Mouse (Mus musculus) spleen, adult 12 weeks (tissue): ENCODE measurements around the gene Prm3.
A peak's percentile ranks its signal among the peaks of the same experiment; 100 is the strongest.

ENCODE experiments used
- DNase-seq: peaks from one replicate; pipeline ENCODE4 v3.0.0; 2022; ENCODE audit warnings: low spot score

The Prm3 gene

DNA sequence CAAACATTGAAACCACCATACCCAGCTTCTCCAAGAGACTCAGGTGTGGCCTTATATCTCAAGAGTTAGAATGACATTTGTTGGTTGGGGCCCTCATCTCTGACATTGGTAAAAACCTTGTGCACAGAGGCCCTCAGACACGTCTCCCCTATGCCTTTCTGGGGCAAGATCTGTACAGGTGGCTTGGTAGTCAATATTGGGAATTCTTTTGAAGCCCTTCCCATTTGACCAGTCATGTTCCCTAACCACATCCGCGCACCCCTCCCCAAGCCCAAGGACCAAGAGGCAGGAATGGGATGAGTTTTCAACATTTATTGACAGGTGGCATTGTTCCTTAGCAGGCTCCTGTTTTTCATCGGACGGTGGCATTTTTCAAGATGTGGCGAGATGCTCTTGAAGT is 5.3 kb upstream of the Prm3 start, which contains the start of gene Prm2:
Prm2 (minus strand) TSS at position 101 of the 400 bp plus-strand sequence.
- no peak for DNase-seq

DNA sequence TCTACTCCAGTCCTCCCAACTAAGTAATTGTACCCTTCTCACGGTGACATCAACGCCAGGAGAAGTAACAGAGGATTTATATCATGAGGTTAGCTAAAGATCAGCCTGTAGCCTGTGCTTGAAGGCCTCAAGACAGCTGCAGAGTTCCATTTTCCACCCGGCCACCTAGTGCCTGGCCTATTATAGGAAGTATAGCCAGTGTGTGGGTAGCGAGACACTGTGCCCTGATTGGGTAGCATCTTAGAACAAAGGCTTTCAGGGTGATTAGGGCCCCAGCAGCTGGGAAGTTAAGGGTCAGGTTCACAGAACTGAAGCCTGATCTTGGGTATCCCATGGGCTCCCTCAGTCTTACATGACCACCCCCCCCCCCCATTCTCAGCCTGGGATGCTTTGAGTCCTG is 1.8 kb downstream of the Prm3 start:
- DNase-seq = no peak

DNA sequence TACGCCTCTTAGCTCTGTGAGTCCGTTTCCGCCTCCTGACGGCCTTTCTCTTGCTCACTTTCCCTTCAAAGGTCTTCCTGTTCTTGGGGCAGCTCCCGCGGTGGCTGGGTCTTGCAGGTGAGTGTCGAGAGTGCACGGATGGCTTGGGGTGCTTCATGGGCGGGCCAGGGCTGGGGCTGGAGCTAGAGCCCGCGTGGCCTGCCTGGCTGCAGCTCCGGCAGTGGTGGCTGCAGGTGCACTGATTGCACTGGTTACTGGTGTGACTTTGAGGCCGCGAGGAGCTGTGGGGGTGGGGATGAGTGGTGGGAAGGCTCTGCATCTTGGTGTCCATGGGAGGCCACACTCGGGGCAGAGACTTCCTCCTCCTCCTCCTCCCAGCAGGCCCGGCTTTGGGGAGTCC is 2.4 kb downstream of the Prm3 start, which contains the start of gene Tnp2:
Tnp2 (minus strand) TSS at position 390 of the 400 bp plus-strand sequence.
- no peak for DNase-seq

DNA sequence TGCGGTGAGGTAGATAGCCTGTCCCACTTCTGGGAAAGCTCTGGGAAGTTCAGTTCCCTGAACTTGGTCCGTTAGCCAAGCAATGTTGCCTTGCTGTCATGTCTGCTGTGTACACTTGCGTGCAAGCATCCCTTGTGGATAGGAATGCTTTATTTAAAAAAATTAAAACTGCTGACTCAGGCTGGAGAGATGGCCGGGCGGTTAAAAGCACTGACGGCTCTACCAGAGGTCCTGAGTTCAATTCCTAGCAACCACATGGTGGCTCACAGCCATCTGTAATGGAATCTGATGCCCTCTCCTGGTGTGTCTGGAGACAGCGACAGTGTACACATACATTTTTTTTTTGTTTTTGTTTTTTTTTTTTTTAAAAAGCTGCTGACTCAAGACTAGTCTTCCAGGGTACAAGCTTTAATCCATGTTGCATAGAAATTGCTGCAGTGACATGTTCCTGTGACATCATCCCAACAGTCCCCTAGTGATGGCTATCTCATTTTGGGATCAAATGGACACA is 3.1 kb downstream of the Prm3 start:
- no peak for DNase-seq

DNA sequence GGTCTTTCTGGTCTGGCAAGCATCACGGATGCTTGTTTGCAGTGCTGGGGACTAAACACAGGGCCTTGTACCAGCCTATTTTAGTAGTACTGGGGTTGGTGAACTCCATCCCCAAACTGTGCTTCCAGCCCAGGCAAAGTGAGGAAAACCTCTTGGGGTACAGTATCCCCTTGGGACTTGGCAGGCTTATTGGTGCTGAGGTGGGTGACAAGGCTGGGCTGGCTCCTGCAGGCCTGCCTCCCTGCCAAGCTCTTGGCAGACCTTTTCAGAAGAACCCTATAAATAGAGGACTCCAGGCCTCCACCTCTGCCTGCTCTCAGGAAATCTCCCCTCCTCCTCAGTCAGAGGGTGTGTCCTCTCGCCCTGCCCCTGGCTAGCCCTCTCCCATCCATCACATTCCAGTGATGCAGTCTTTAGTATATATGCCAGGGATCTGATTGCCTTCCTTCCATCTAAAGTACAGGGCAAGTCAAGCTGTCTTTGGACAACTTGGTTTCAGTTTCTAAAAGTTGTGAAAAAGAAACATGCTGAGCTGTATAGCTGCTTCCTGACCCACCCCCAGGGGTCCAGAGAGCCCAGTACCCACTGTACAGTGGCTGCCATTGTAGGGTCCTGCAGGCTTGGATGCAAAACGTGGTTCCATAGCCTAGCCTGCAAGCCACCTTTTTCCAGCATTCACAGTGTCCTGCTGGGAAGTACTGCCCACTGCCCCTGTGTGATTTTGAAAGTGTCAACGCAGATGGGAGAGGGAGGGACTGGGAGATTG is 3.7 kb downstream of the Prm3 start:
- DNase-seq = no peak

DNA sequence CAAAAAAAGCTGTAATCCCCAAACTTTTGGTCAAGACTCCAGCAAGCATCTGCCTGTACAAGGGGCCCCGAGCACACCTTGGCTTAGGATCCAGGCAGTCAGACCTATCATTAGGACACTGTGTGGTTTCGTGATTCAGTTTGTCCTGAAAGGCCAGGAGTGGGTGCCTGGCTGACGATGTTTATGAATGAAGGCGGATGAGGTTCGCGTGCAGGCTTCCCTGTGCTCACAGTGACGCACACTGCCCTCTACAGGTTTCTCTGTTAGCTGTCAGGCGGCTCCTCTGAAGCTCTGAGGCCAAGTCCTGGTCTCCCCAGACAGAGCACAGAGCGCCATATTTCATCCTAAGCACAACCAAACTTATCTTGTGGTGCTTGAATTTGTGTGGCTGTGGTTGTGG is 4.4 kb downstream of the Prm3 start:
- peak; percentile 68 for DNase-seq

DNA sequence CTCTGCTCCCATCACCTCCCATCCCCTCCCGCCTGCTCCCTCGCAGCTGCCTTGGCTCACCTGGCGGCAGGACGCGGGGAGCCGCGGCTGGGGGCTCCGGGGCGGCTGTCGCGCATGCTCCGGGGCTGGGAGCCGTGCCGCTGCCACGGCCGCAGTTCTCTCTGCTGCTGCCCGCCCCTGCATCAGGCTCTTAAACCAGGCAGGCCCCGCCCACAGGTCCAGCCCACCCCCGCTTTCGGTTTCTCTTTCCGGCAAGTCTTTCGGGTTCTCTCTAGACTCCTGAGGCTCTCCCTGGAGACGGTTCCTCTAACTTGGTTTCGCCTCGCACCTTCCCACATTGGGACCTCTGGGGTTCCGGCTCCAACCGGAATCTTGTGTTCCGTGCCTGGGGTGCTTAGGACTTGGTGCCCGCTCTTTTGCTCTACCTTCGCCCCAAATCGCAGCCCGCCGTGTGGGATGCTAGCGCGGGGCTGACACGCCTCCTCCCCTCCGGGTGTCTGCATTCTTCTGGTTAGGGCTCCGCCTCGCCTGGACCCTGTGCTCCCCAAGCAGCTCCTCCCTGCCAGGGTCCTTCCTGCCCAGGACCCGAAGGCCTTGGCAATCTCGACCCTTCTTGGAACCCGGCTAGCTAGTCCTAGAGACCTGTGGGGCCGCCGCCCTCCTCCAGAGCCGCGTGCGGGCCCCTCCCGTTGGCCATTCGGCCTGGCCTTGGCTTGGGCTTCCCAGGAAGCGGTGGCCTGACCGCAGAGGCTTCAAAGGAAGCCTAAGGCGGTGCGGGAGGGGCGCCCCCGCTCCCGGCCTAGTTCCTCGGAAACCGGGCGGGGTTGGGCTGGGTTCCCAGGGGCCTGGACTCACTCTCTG is 5.1 kb downstream of the Prm3 start, which contains the start of gene Socs1:
Socs1 (minus strand) TSS at position 166 of the 861 bp plus-strand sequence.
- DNase-seq = peak; percentile 78

DNA sequence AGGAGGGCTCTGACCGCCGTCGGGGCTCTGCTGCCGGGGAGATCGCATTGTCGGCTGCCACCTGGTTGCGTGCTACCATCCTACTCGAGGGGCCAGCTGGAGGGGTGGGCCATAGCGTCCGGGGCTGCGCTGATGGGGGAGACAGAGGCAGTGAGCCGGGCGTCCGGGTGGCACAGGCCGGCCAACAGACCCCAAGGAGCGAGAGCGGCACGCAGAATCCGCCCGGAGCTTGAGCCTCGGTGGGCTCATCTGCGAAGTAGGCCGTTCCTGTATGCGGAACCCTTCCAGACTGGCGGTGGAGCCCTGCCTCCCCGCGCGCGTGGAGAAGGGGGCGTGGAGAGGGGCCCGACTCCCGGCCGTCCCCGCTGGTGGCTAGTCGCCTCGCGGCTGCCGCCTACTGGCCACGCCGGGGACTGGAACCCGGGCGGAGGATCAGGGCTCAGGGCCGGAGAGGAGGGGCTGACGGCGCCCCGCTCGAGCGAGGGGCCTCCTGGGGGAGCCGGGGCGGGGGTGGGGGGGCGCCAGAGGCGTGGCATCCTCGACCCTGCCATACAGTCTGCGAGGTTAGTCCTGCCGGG is 5.8 kb downstream of the Prm3 start:
- peak; percentile 83 for DNase-seq

DNA sequence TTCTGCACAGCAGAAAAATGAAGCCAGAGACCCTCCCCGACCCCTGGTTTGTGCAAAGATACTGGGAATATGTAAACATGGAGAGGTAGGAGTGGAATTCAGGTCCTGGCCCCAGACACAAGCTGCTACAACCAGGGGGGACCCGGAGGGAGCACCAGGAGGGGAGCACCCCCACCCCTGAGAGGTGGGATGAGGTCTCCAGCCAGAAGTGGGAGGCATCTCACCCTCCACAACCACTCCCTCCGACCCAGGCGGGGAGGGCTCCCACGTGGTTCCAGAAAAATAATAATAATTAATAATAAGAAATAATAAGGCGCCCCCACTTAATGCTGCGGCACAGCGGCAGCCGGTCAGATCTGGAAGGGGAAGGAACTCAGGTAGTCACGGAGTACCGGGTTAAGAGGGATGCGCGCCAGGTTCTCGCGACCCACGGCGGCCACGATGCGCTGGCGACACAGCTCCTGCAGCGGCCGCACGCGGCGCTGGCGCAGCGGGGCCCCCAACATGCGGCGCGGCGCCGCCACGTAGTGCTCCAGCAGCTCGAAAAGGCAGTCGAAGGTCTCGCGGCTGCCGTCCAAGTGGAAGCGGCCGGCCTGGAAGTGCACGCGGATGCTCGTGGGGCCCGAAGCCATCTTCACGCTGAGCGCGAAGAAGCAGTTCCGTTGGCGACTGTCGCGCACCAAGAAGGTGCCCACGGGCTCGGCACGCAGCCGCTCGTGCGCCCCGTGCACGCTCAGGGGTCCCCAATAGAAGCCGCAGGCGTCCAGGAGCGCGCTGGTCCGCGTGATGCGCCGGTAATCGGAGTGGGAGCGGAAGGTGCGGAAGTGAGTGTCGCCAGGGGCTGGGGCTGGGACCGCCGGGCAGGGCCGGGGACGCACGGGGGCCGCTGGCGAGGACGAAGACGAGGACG is 6.6 kb downstream of the Prm3 start:
- peak; percentile 17 for DNase-seq

DNA sequence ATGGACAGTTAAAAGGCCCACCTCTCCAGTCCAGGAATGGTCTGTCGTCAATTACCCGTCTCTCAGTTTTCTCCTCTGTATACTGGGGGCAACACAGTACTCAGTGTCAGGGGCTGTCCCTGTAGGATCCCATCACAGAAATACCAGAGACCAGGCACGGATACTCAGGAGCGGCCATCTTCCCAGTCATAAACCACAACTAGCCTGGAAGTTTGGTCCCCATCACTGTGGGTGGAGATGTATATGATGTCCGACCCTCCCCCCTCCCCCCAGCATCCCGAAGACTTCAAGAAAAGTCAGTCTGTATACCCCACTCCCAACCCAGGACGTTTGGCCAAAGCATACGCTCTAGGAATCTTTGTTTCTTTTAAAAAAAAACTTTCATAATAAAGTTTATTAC is 7.3 kb downstream of the Prm3 start:
- DNase-seq = no peak

DNA sequence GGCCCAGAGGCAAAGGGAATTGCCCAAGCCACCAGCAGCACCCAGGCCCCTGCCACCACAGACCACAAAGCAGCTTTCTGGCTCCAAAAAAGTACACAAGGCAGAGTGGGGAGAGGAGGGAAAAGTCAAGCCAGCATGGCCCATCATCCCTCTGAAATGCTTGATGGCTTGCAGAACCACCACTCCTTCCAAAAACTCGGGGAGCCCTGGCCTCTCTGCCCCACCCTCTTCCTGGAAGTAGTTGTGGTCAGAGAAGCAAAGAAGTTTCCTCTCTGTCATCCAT is 7.6 kb downstream of the Prm3 start:
- DNase-seq = no peak

DNA sequence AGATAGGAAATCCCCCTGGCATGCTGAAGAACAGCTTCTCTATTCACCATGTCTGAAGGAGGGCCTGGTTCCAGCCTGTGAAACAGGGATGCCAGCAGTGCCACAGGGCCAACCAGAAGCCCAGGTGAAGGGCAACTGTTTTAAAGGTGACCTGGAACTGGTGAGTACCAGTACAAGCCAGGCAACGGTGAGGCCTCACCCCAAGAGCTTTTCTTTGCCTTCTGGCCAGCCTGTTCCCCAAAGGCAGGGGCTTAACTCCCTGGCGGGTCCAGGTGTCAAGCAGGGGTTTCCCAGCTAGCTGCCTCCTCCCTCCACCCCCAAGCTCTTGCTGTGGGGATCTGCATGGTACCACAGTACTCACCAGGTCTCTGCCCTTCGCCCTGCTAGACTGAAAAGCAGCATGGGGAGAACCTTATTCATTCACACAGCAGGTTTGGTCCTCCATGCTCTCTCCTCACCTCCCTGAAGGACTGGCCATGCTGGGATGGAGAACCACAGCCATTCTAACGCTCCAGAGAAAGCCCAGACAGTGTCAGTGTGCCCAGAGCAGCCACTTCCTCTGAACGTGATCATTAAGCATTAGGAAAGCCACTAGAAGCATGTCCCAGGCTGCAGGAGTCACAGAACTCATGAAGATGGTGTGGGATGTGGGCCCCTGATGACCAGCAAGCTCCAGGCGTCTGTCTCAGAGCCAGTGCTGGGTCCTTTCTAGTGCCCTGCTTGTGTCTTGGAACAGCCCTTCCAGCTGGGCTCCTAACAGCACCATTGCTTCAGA is 8.2 kb downstream of the Prm3 start:
- no peak for DNase-seq

DNA sequence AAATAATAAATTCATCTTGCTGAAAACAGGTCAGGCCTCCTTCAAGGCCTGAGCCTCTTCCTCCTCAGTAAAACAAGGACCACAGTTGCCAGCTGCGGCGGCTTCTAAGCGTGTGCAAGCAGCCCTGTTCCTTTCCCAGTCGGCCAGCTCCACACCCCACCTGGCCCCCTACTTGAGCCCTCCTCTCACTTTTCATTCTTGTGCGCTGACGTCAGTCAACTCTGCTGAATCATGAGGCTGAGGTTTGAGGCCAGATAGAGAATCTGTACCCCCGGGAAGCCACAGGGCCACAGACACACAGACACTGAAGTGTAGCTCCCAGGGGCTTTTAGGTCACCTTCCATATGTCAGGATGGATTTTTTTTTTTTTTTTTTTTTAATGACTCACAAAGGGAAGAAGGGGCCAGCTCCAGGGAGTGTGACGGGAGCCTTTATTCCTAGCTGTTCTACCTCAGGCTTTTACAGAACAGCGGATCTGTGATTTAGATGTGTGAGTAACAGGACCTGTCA is 8.8 kb downstream of the Prm3 start:
- DNase-seq = no peak

DNA sequence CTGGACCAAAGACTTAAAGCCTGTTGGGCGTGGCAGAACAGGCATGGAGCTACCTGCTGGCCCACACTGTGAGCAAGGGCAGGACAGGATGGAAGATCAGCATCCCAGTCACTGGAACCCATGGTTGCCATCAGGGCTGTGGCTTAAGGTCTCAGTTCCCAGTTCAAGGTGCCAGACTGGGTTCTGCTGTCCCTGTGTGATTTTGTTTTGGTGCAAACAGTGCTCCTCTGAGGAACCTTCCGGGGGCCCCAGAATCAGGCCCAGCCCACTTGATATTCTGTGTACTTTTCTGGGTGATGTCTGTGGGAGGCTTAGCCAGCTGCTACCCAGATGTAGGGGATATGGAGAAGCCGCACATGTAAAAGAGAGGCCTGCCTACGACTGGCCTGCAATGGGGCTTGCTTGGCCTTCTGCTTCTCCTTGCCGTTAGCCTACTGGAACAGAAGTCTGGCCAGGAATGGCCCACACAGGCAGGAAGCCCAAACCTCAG is 10.0 kb downstream of the Prm3 start:
- DNase-seq = no peak

DNA sequence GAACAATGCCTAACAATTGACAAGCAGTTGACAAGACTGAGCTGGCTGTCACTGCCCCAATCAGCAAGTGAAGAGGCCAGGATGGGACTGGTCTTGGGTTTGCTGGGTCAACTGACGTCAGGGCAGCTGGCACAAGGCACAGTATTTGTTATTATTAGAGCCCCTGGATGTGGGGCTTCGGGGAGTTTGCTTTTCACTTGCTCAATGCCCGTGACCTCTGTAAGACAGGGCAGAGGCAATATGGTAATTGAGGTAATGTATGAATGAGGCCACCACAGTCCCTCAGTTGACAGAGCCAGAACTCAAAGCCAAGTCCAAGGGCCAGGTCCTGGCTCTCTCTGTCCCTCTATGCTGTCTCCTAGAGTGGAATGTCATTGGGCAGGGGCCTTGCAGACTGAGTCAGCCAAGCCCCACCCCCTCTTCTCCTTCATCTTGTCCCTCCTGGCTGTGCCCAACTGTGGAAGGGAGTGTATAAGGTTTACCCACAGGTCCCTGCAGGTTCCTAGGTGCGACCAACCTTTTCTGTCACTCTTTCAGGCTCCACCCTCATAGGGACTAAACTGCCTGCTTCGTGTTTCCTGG is 13.0 kb downstream of the Prm3 start:
- no peak for DNase-seq

DNA sequence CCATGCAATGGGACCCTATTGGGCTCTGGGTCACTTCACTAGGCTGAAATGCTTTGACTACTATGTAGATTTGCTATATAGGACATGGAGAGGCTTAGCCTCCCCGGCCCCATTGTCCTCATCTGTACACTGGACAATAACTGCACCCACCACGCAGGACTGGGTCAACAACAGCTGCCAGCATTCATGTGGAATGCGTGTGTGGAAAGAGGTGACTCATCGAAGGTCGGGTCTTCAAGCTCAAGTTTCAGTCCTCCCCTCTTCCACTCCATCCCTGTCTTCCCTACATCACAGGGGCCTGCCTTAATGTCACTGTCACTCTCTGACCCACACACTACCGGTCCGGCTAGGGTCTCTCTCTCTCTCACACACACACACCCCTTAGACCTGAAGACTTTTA is 14.4 kb downstream of the Prm3 start:
- no peak for DNase-seq

DNA sequence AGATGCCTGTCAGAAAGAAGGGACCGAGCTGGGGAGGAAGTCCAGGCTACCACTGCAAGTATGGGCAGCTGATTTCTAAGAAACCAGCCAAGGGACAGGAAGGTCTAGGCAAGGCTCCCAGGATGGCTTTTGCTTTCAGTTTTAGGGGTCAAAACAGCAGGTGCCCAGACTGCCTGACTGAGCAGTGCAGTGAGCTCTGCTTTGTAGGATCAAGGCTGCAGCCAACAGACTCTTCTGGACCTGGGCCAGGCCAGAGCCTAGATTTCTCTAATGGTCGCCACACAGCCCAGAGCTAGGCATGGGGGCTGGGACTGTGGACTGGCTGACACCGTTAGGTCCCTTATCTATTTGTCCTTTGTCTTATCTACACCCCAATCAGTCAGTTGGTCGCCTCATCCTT is 16.0 kb downstream of the Prm3 start:
- DNase-seq = no peak

DNA sequence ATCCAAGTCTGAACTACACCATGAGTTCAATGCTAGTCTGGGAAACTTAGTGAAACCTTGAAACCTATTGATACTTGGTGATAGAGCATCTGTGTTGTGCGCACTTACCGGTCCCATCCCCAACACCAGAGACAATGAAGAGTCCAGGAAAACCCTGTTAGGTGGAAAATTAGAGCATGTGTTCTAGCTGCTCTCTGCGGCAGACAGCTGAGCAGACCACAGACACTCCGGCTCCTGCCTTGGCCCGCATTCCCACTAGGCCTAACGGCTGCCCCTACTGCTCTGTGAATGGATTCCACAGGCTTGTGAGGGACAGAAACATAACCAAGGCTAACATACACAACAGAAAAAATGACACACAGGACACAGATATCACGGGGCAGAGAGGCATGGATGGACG is 17.2 kb downstream of the Prm3 start:
- DNase-seq = no peak

DNA sequence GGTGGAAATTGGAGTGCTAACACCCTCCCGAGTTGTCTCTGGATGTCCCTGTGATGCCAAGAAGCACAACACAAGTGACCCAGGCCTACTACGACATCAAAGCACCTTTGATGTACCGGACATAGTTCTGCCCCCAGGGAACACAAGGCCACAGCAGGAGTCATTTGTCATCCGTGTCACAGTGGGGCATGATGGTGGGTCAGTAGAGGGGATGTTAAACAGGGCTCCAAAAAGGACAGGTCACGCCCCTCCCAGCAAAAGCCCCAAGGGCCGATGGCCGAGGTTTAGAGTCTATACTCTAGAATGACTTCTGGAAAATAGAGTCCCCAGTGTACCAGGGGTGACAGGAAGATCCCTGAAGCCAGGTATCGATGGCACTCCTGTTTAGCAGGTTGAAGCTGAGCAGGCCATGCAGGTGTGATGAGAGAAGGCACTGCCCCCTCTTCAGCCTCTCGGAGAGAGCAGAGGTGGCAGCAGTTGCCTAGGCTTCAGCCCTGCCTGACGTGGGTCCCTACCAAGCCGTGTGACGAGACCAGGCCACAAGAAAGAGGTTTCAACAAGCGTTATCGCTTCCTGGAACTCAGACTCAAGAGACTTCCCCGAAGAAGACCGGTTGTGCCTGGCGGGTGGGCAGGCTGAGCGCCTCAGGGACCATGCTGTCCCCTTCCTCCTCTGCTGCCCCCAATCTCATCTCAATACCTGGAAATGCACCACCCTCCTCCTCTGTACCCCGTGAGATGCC is 18.8 kb downstream of the Prm3 start:
- peak; percentile 34 for DNase-seq
